Mouse (Mus musculus) embryonic facial prominence, embryonic 10.5 days (tissue): Measurements from ENCODE around the gene Ppp4r3a. TPM values are rescaled to one million over a fixed set of nuclear protein-coding genes. Genes with fewer than 3 reads are reported as not detected.

Source experiments
- DNase-seq: peaks from one replicate; pipeline ENCODE4 v3.0.0-alpha.2; 2017; ENCODE audit warnings: low spot score
- H3K27ac ChIP-seq: fragments of 300-500 bp; sonication (generic); replicated peaks from 2 replicates; pipeline ENCODE4 v1.5.1; 2016; ENCODE audit warnings: mild to moderate bottlenecking
- H3K27me3 ChIP-seq: fragments of 300-500 bp; sonication (generic); replicated peaks from 2 replicates; pipeline ENCODE4 v1.6.1; 2016; ENCODE audit warnings: low read depth, mild to moderate bottlenecking; ENCODE audit not compliant: poor library complexity, severe bottlenecking
- H3K36me3 ChIP-seq: fragments of 300-500 bp; sonication (generic); replicated peaks from 2 replicates; pipeline ENCODE4 v1.6.1; 2016; ENCODE audit warnings: mild to moderate bottlenecking, moderate library complexity
- H3K4me1 ChIP-seq: fragments of 300-500 bp; sonication (generic); 2 replicates; pipeline ENCODE4 v1.6.1; 2016
- H3K4me3 ChIP-seq: fragments of 300-500 bp; sonication (generic); 2 replicates; pipeline ENCODE4 v1.5.1; 2016; ENCODE audit warnings: mild to moderate bottlenecking, moderate library complexity
- H3K9me3 ChIP-seq: fragments of 300-500 bp; sonication (generic); 2 replicates; pipeline ENCODE4 v1.6.1; 2016; ENCODE audit warnings: mild to moderate bottlenecking
- WGBS: fragments of 180-500 bp; shearing (Covaris S2); methylation state at CpG from one replicate; pipeline ENCODE4 v1.1.7; 2016; 5-methylcytosine and 5-hydroxymethylcytosine counted together
- polyA plus RNA-seq: library from polyadenylated mRNA; unstranded; fragments of >200 nt; fragmentation: Nextera tagmentation; extraction: Ambion mirVana; gene quantifications from 2 replicates; pipeline ENCODE4 v1.2.1, GENCODE M21; 2016

Gene Ppp4r3a
- polyA plus RNA-seq, 1 experiment from 2014 or later, result 50.5 TPM

GRCm38 (mm10) chr12:101026946-101027345 is 56.6 kb downstream of the Ppp4r3a start:
- Histone ChIP-seq H3K27ac (no peak overlapping the region), H3K27me3 (peaks cover 33% of the 10 kb centered on the region), H3K4me3 (peak overlapping the region; percentile 81), H3K36me3 (peaks cover 14% of the 10 kb centered on the region), H3K4me1 (peaks cover 64% of the 10 kb centered on the region), H3K9me3 (no peaks in the 10 kb centered on the region)
- 6% methylated on average over 14 of the region's 14 CpGs for WGBS
- DNase-seq, result no peak

GRCm38 (mm10) chr12:101026518-101026917 is 57.0 kb downstream of the Ppp4r3a start:
- peaks cover 18% of the 10 kb centered on the region for H3K36me3 ChIP-seq
- no peaks in the 10 kb centered on the region for H3K9me3 ChIP-seq
- peaks cover 33% of the 10 kb centered on the region for H3K27me3 ChIP-seq
- peak overlapping the region; percentile 81 for H3K4me3 ChIP-seq
- no peak for DNase-seq
- peaks cover 68% of the 10 kb centered on the region for H3K4me1 ChIP-seq
- H3K27ac ChIP-seq, result no peak overlapping the region
- 53% methylated on average over 7 of the region's 7 CpGs for WGBS

GRCm38 (mm10) chr12:101026025-101026424 is 57.5 kb downstream of the Ppp4r3a start:
- peak overlapping the region; percentile 81 for H3K4me3 ChIP-seq
- DNase-seq, result no peak
- H3K9me3 ChIP-seq, result no peaks in the 10 kb centered on the region
- H3K27ac ChIP-seq, result no peak overlapping the region
- peaks cover 33% of the 10 kb centered on the region for H3K27me3 ChIP-seq
- peaks cover 73% of the 10 kb centered on the region for H3K4me1 ChIP-seq
- H3K36me3 ChIP-seq, result peaks cover 23% of the 10 kb centered on the region
- WGBS, result 82% methylated on average over 4 of the region's 4 CpGs

- DNase-seq, result peak; percentile 40
- Histone ChIP-seq H3K36me3 (peaks cover 29% of the 10 kb centered on the region), H3K4me1 (peaks cover 77% of the 10 kb centered on the region), H3K4me3 (peak overlapping the region; percentile 21; the same call in 1 of the 2 replicates), H3K27ac (peak overlapping the region; percentile 40; the same call in 1 of the 2 replicates), H3K9me3 (no peaks in the 10 kb centered on the region), H3K27me3 (peaks cover 33% of the 10 kb centered on the region)
- 60% methylated on average over 7 of the region's 7 CpGs for WGBS
Measured at GRCm38 (mm10) chr12:101025379-101025778, 58.1 kb downstream of the Ppp4r3a start.

- peaks cover 81% of the 10 kb centered on the region for H3K4me1 ChIP-seq
- peak; percentile 15 for DNase-seq
- WGBS, result 58% methylated on average over 8 of the region's 8 CpGs
- H3K36me3 ChIP-seq, result peaks cover 35% of the 10 kb centered on the region
- H3K27me3 ChIP-seq, result peaks cover 33% of the 10 kb centered on the region
- peak overlapping the region; percentile 32; the same call in 1 of the 2 replicates for H3K27ac ChIP-seq
- H3K9me3 ChIP-seq, result peaks cover 3% of the 10 kb centered on the region; the same call in 1 of the 2 replicates
- no peak overlapping the region for H3K4me3 ChIP-seq
Measured at GRCm38 (mm10) chr12:101024824-101025223, 58.7 kb downstream of the Ppp4r3a start.

GRCm38 (mm10) chr12:101023143-101023542 is 60.4 kb downstream of the Ppp4r3a start:
- peak; percentile 6 for DNase-seq
- H3K27ac ChIP-seq, result no peak overlapping the region
- H3K36me3 ChIP-seq, result peaks cover 39% of the 10 kb centered on the region

GRCm38 (mm10) chr12:101022353-101022752 is 61.1 kb downstream of the Ppp4r3a start:
- Histone ChIP-seq H3K27me3 (peaks cover 21% of the 10 kb centered on the region), H3K27ac (no peak overlapping the region), H3K9me3 (peaks cover 4% of the 10 kb centered on the region; the same call in 1 of the 2 replicates), H3K4me1 (peaks cover 85% of the 10 kb centered on the region), H3K4me3 (no peak overlapping the region), H3K36me3 (peaks cover 39% of the 10 kb centered on the region)
- WGBS, result 92% methylated on average over 8 of the region's 8 CpGs
- no peak for DNase-seq

More at GRCm38 (mm10) chr12:101023143-101023542, 60.4 kb downstream of the Ppp4r3a start:
- 86% methylated on average over 11 of the region's 11 CpGs for WGBS
- peaks cover 29% of the 10 kb centered on the region for H3K27me3 ChIP-seq
- no peak overlapping the region for H3K4me3 ChIP-seq
- H3K4me1 ChIP-seq, result peaks cover 85% of the 10 kb centered on the region
- peaks cover 4% of the 10 kb centered on the region; the same call in 1 of the 2 replicates for H3K9me3 ChIP-seq

GRCm38 (mm10) chr12:101021484-101022226 is 61.8 kb downstream of the Ppp4r3a start:
- Histone ChIP-seq H3K4me1 (peaks cover 85% of the 10 kb centered on the region), H3K36me3 (peaks cover 39% of the 10 kb centered on the region), H3K27ac (no peak overlapping the region), H3K27me3 (peaks cover 14% of the 10 kb centered on the region), H3K4me3 (no peak overlapping the region), H3K9me3 (peaks cover 4% of the 10 kb centered on the region; the same call in 1 of the 2 replicates)
- 45% methylated on average over 9 of the region's 9 CpGs for WGBS
- no peak for DNase-seq

GRCm38 (mm10) chr12:101020210-101021015 is 63.1 kb downstream of the Ppp4r3a start:
- Histone ChIP-seq H3K27me3 (peaks cover 1% of the 10 kb centered on the region; the same call in 1 of the 2 replicates), H3K36me3 (peaks cover 39% of the 10 kb centered on the region), H3K27ac (no peak overlapping the region), H3K9me3 (peaks cover 4% of the 10 kb centered on the region; the same call in 1 of the 2 replicates), H3K4me1 (peaks cover 85% of the 10 kb centered on the region), H3K4me3 (no peak overlapping the region)
- DNase-seq, result no peak
- 92% methylated on average over 15 of the region's 15 CpGs for WGBS

GRCm38 (mm10) chr12:101019443-101019842 is 64.1 kb downstream of the Ppp4r3a start:
- WGBS, result 77% methylated on average over 7 of the region's 7 CpGs
- Histone ChIP-seq H3K36me3 (peaks cover 38% of the 10 kb centered on the region), H3K4me1 (peaks cover 85% of the 10 kb centered on the region), H3K27me3 (no peaks in the 10 kb centered on the region; the same call in 1 of the 2 replicates), H3K27ac (no peak overlapping the region), H3K9me3 (peaks cover 4% of the 10 kb centered on the region; the same call in 1 of the 2 replicates), H3K4me3 (no peak overlapping the region)
- DNase-seq, result no peak

- Histone ChIP-seq H3K27ac (no peak overlapping the region), H3K27me3 (peaks cover under 1% of the 10 kb centered on the region), H3K4me3 (no peak overlapping the region), H3K9me3 (peaks cover 4% of the 10 kb centered on the region; the same call in 1 of the 2 replicates), H3K4me1 (peaks cover 85% of the 10 kb centered on the region), H3K36me3 (peaks cover 36% of the 10 kb centered on the region)
- DNase-seq, result no peak
- WGBS, result 66% methylated on average over 5 of the region's 5 CpGs
Measured at GRCm38 (mm10) chr12:101019031-101019430, 64.5 kb downstream of the Ppp4r3a start.

- Histone ChIP-seq H3K4me1 (peaks cover 91% of the 10 kb centered on the region), H3K4me3 (0 out of 2 replicates have a peak overlapping the region, but pooled peaks have one; percentile 4), H3K27me3 (peaks cover 4% of the 10 kb centered on the region), H3K27ac (peak overlapping the region; percentile 69), H3K9me3 (peaks cover 4% of the 10 kb centered on the region; the same call in 1 of the 2 replicates), H3K36me3 (peaks cover 35% of the 10 kb centered on the region)
- no peak for DNase-seq
- 16% methylated on average over 6 of the region's 6 CpGs for WGBS
Measured at GRCm38 (mm10) chr12:101017971-101018371, 65.5 kb downstream of the Ppp4r3a start.
